Mouse (Mus musculus) small intestine, adult 2 months (tissue): ENCODE results near the gene Dhrs9. TPM values are rescaled to one million over a fixed set of nuclear protein-coding genes. Genes with fewer than 3 reads are reported as not detected.

Experiments used
- H3K27ac ChIP-seq: fragments of 200-500 bp; 2 replicates; pipeline ENCODE4 v1.5.1; 2012; ENCODE audit warnings: low read depth, low read length, control low read depth, inconsistent platforms; ENCODE audit not compliant: insufficient read depth
- H3K27me3 ChIP-seq: fragments of 200-500 bp; 2 replicates; pipeline ENCODE4 v1.6.1; 2012; ENCODE audit warnings: mild to moderate bottlenecking, moderate library complexity, low read length, inconsistent platforms; ENCODE audit not compliant: control insufficient read depth, insufficient read depth
- H3K36me3 ChIP-seq: fragments of 200-500 bp; 2 replicates; pipeline ENCODE4 v1.6.1; 2012; ENCODE audit warnings: mild to moderate bottlenecking, low read length, control low read depth, inconsistent platforms; ENCODE audit not compliant: control insufficient read depth, insufficient read depth
- H3K4me1 ChIP-seq: fragments of 200-500 bp; 2 replicates; pipeline ENCODE4 v1.6.1; 2012; ENCODE audit warnings: low read length, inconsistent platforms, mixed read lengths; ENCODE audit not compliant: control insufficient read depth, insufficient read depth, insufficient read length
- H3K4me3 ChIP-seq: fragments of 200-500 bp; 2 replicates; pipeline ENCODE4 v1.5.1; 2012; ENCODE audit warnings: low read depth, mild to moderate bottlenecking, control low read depth, inconsistent platforms, low read length, moderate library complexity
- CTCF ChIP-seq: fragments of 200-500 bp; IDR thresholded peaks from 2 replicates; pipeline ENCODE4 v1.5.1; 2012; ENCODE audit warnings: low read depth, mild to moderate bottlenecking, control low read depth, inconsistent platforms, low read length, moderate library complexity, mixed read lengths; ENCODE audit not compliant: insufficient replicate concordance, insufficient read length; ENCODE audit errors: extremely low read depth
- POLR2A ChIP-seq: fragments of 200-500 bp; IDR thresholded peaks from 2 replicates; pipeline ENCODE4 v1.6.1; 2012; ENCODE audit warnings: low read depth, mild to moderate bottlenecking, control low read depth, inconsistent platforms, low read length, moderate library complexity
- WGBS: fragments of 180-500 bp; shearing (Covaris S2); methylation state at CpG from one replicate; pipeline ENCODE4 v1.1.7; 2018; 5-methylcytosine and 5-hydroxymethylcytosine counted together
- polyA plus RNA-seq: library from polyadenylated mRNA; depleted of rRNA; stranded (reverse); fragments of >200 nt; gene quantifications from 2 replicates; pipeline ENCODE4 v1.2.3, GENCODE M21; 2012; rRNA removed

Dhrs9 gene
- polyA plus RNA-seq, 1 experiment = 0.34 TPM

DNA sequence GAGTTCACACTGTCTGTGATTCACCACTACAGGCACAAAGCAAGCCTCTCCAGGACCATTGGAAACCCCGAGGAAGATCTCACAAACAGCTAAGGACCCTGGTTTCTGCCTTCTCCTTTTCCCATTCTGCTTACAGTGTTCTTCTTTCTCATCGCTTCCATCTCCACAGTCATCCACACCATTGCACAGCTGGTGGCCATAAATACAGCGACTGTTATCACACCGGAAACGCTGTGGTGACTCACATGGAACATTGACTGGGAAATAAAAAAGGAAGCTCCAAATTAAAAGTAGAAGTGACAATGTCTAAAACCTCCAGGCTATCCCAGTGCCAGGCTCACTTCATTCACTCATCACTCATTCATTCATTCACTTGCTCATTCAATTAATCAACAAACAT, 70.9 kb downstream of the Dhrs9 start:
- 58% methylated on average over 5 of the region's 5 CpGs for WGBS
- H3K36me3 ChIP-seq = no peaks in the 10 kb centered on the region
- no peak overlapping the region for H3K27ac ChIP-seq
- H3K4me1 ChIP-seq = no peaks in the 10 kb centered on the region
- H3K27me3 ChIP-seq = no peaks in the 10 kb centered on the region
- no peak for TF ChIP-seq POLR2A
- no peak for TF ChIP-seq CTCF
- H3K4me3 ChIP-seq = no peak overlapping the region

Other genes starting within 250 kb of the Dhrs9 start
- gene Nostrin, start 244.6 kb upstream of the Dhrs9 start, polyA plus RNA-seq = 1.9 and 6.3 TPM in 2 replicates
- 0.24 and 0.82 TPM in 2 replicates for gene Spc25, start 174.3 kb upstream of the Dhrs9 start, polyA plus RNA-seq
- gene G6pc2, start 169.4 kb upstream of the Dhrs9 start, polyA plus RNA-seq = 0.05 TPM in 1 of 2 replicates, not detected in the other
- gene Abcb11, start 37.8 kb upstream of the Dhrs9 start, polyA plus RNA-seq = not detected in 2 replicates
- gene Lrp2, start 205.6 kb downstream of the Dhrs9 start, polyA plus RNA-seq = 0.04 TPM in 1 of 2 replicates, not detected in the other